In the genomic region with DNA sequence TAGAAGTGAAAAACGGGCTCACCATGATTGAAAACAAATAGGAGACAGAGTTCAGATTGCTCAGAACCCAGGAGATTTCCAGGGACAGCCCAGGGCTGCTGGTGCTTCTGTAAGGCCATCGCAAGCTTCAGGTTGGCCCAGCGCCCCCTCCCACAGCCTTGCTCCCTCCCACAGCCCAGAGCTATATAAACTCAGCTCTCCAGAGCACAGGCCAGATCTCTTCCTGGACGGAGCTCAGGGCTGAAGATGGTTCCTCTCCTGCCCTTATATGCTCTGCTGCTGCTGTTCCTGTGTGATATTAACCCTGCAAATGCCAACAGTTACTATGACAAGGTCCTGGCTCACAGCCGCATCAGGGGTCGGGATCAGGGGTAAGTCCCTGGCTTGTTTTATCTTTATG, we compare ENCODE assay signal across 8 mouse cellular contexts. TPM values are rescaled to one million over a fixed set of nuclear protein-coding genes. Genes with fewer than 3 reads are reported as not detected.
A peak's percentile ranks its signal among the peaks of the same experiment; 100 is the strongest.
DNase-seq lines count a peak whose midpoint lies in the region; ATAC-seq and TF ChIP-seq lines count a peak whose summit lies in the region.

A gene (plus strand): TSS at position 213 of the 400 bp plus-strand sequence.

- no peak within 1 kb of the TSS for H3K4me2 ChIP-seq in forebrain, embryonic 15.5 days (replicated peaks)
- no peak within 1 kb of the TSS for H3K4me2 ChIP-seq in forebrain, embryonic 11.5 days (ENCODE audit: low read depth, low read length, severe bottlenecking)
- peak within 1 kb of the TSS; percentile 54 for H3K4me2 ChIP-seq in heart, embryonic 12.5 days
- H3K4me2 ChIP-seq in limb, embryonic 15.5 days, result peak within 1 kb of the TSS; percentile 39

- H3K27me3 ChIP-seq in forebrain, embryonic 15.5 days, result no peaks in the 10 kb centered on the region
- no peaks in the 10 kb centered on the region for H3K27me3 ChIP-seq in forebrain, embryonic 11.5 days (ENCODE audit: control insufficient read depth, insufficient read depth, low read length)
- H3K27me3 ChIP-seq in heart, embryonic 12.5 days (replicated peaks), result no peaks in the 10 kb centered on the region
- H3K27me3 ChIP-seq in limb, embryonic 15.5 days, result no peaks in the 10 kb centered on the region
- no peaks in the 10 kb centered on the region for H3K27me3 ChIP-seq in small intestine, adult 2 months (ENCODE audit: control insufficient read depth, insufficient read depth, low read length)

- H3K36me3 ChIP-seq in forebrain, embryonic 15.5 days, result no peaks in the 10 kb centered on the region
- no peaks in the 10 kb centered on the region for H3K36me3 ChIP-seq in forebrain, embryonic 11.5 days (ENCODE audit: control insufficient read depth, insufficient read depth, low read length)
- H3K36me3 ChIP-seq in heart, embryonic 12.5 days, result peaks cover 2% of the 10 kb centered on the region; the same call in 1 of the 2 replicates
- H3K36me3 ChIP-seq in limb, embryonic 15.5 days, result peaks cover 2% of the 10 kb centered on the region; the same call in 1 of the 2 replicates
- no peaks in the 10 kb centered on the region for H3K36me3 ChIP-seq in small intestine, adult 2 months (ENCODE audit: control insufficient read depth, insufficient read depth, low read length)

- intact Hi-C loops in left cerebral cortex, postnatal 36 days (cut with DNase I), result no loop called here

- no peak for TF ChIP-seq POLR2A in small intestine, adult 2 months (IDR thresholded peaks at IDR 0.05; ENCODE audit: low read depth, low read length)

- H3K9me3 ChIP-seq in forebrain, embryonic 15.5 days, result no peaks in the 10 kb centered on the region
- H3K9me3 ChIP-seq in forebrain, embryonic 11.5 days (ENCODE audit: control insufficient read depth, low read length), result no peaks in the 10 kb centered on the region
- no peaks in the 10 kb centered on the region for H3K9me3 ChIP-seq in heart, embryonic 12.5 days (replicated peaks)
- H3K9me3 ChIP-seq in limb, embryonic 15.5 days, result no peaks in the 10 kb centered on the region

- no peak within 1 kb of the TSS for H3K9ac ChIP-seq in forebrain, embryonic 15.5 days (replicated peaks)
- H3K9ac ChIP-seq in forebrain, embryonic 11.5 days (ENCODE audit: low read length), result no peak within 1 kb of the TSS
- 0 out of 2 replicates have a peak within 1 kb of the TSS, but pooled peaks have one; percentile 56 for H3K9ac ChIP-seq in heart, embryonic 12.5 days
- H3K9ac ChIP-seq in limb, embryonic 15.5 days, result no peak within 1 kb of the TSS

- no peak within 1 kb of the TSS for H3K4me3 ChIP-seq in forebrain, embryonic 15.5 days
- H3K4me3 ChIP-seq in forebrain, embryonic 11.5 days (ENCODE audit: low read depth, low read length), result no peak within 1 kb of the TSS
- H3K4me3 ChIP-seq in heart, embryonic 12.5 days, result peak within 1 kb of the TSS; percentile 42
- peak within 1 kb of the TSS; percentile 41 for H3K4me3 ChIP-seq in limb, embryonic 15.5 days
- H3K4me3 ChIP-seq in small intestine, adult 2 months (ENCODE audit: low read depth, low read length), result 0 out of 2 replicates have a peak within 1 kb of the TSS, but pooled peaks have one; percentile 15

- ATAC-seq in forebrain, embryonic 15.5 days (replicated peaks), result no peak
- no peak for ATAC-seq in forebrain, embryonic 11.5 days (replicated peaks; ENCODE audit: low FRiP score)
- ATAC-seq in heart, embryonic 12.5 days (ENCODE audit: insufficient number of reproducible peaks, low FRiP score), result peak; percentile 73; the same call in 1 of the 2 replicates
- ATAC-seq in limb, embryonic 15.5 days (ENCODE audit: insufficient number of reproducible peaks, low FRiP score, low TSS enrichment, low read depth), result peak; percentile 78

- no peak for TF ChIP-seq CTCF in small intestine, adult 2 months (IDR thresholded peaks at IDR 0.05; ENCODE audit: extremely low read depth, insufficient read length, insufficient replicate concordance, low read depth, low read length)

- WGBS in forebrain, embryonic 15.5 days, result 67% methylated on average over 6 of the region's 6 CpGs
- WGBS in forebrain, embryonic 11.5 days, result 62% methylated on average over 6 of the region's 6 CpGs
- 35% methylated on average over 6 of the region's 6 CpGs for WGBS in heart, embryonic 12.5 days
- 17% methylated on average over 6 of the region's 6 CpGs for WGBS in limb, embryonic 15.5 days
- WGBS in small intestine, adult 2 months, result 49% methylated on average over 6 of the region's 6 CpGs

- H3K4me1 ChIP-seq in forebrain, embryonic 15.5 days, result peaks cover 8% of the 10 kb centered on the region; the same call in 1 of the 2 replicates
- no peaks in the 10 kb centered on the region for H3K4me1 ChIP-seq in forebrain, embryonic 11.5 days (replicated peaks; ENCODE audit: control insufficient read depth, insufficient read depth, low read length)
- peaks cover 7% of the 10 kb centered on the region; the same call in 1 of the 2 replicates for H3K4me1 ChIP-seq in heart, embryonic 12.5 days (replicated peaks)
- peaks cover 28% of the 10 kb centered on the region for H3K4me1 ChIP-seq in limb, embryonic 15.5 days
- no peaks in the 10 kb centered on the region for H3K4me1 ChIP-seq in small intestine, adult 2 months (ENCODE audit: control insufficient read depth, insufficient read depth, insufficient read length, low read length)

- no peak within 1 kb of the TSS for H3K27ac ChIP-seq in forebrain, embryonic 15.5 days (replicated peaks)
- H3K27ac ChIP-seq in forebrain, embryonic 11.5 days (ENCODE audit: low read depth, low read length), result no peak within 1 kb of the TSS
- peak within 1 kb of the TSS; percentile 54 for H3K27ac ChIP-seq in heart, embryonic 12.5 days (ENCODE audit: poor library complexity, severe bottlenecking)
- H3K27ac ChIP-seq in limb, embryonic 15.5 days, result peak within 1 kb of the TSS; percentile 67
- peak within 1 kb of the TSS; percentile 28; the same call in 1 of the 2 replicates for H3K27ac ChIP-seq in small intestine, adult 2 months (ENCODE audit: insufficient read depth, low read depth, low read length)

- DNase-seq in forebrain, embryonic 11.5 days (ENCODE audit: low spot score), result no peak
- no peak for DNase-seq in adrenal gland, adult 2 months
- DNase-seq in cerebellum, adult 9-10 months, result no peak
- DNase-seq in left cerebral cortex, postnatal 36 days (ENCODE audit: low spot score in 2 of 2), result no peak

RNA-seq across cellular contexts. Expression of the gene that starts here (rescaled TPM):
- 10.9 and 12.2 TPM in 2 replicates for polyA plus RNA-seq in forebrain, embryonic 15.5 days (2015; fragmentation: Nextera tagmentation; extraction: Ambion mirVana)
- polyA plus RNA-seq in forebrain, embryonic 11.5 days (2014; fragmentation: Nextera tagmentation; extraction: Ambion mirVana), result 6.9 and 7.4 TPM in 2 replicates
- 10 to 100 TPM; 43.2 to 56.7 TPM for total RNA-seq in adrenal gland, adult 2 months (2021)
- polyA plus RNA-seq in adrenal gland, adult 2 months (2012; rRNA removed), result 3.9 and 6.1 TPM in 2 replicates
- polyA plus RNA-seq in heart, embryonic 12.5 days (2016; fragmentation: Nextera tagmentation; extraction: Ambion mirVana), result 234 and 237 TPM in 2 replicates
- 726 and 840 TPM in 2 replicates for polyA plus RNA-seq in limb, embryonic 15.5 days (2015; fragmentation: Nextera tagmentation; extraction: Ambion mirVana)
- polyA plus RNA-seq in small intestine, adult 2 months (2012; rRNA removed), result 3.0 and 3.9 TPM in 2 replicates
- 1 to 10 TPM; 2.6 to 3.3 TPM for total RNA-seq in left cerebral cortex, postnatal 36 days (2021)

Comparison
In these comparisons a context has a peak if more than half of its experiments do, and no peak if none do; other contexts are left out.
1. RNA of the gene that starts here (total RNA-seq): 43.2 to 56.7 TPM in adrenal gland, adult 2 months; 2.6 to 3.3 TPM in left cerebral cortex, postnatal 36 days; every median in the first group is over 10 times any median in the second.
2. RNA of the gene that starts here (polyA plus RNA-seq): 726 to 840 TPM in limb, embryonic 15.5 days and 234 to 237 TPM in heart, embryonic 12.5 days; 10.9 to 12.2 TPM in forebrain, embryonic 15.5 days, 6.9 to 7.4 TPM in forebrain, embryonic 11.5 days, 3.9 to 6.1 TPM in adrenal gland, adult 2 months and 3.0 to 3.9 TPM in small intestine, adult 2 months; every median in the first group is over 10 times any median in the second.
3. ATAC-seq: peak in heart, embryonic 12.5 days (single experiment) and limb, embryonic 15.5 days (single experiment); none in forebrain, embryonic 15.5 days (single experiment) and forebrain, embryonic 11.5 days (single experiment).
4. H3K27ac ChIP-seq: peak in heart, embryonic 12.5 days (single experiment), limb, embryonic 15.5 days (single experiment) and small intestine, adult 2 months (single experiment); none in forebrain, embryonic 15.5 days (single experiment) and forebrain, embryonic 11.5 days (single experiment).
5. H3K4me2 ChIP-seq: peak in heart, embryonic 12.5 days (single experiment) and limb, embryonic 15.5 days (single experiment); none in forebrain, embryonic 15.5 days (single experiment) and forebrain, embryonic 11.5 days (single experiment).
6. H3K4me3 ChIP-seq: peak in heart, embryonic 12.5 days (single experiment), limb, embryonic 15.5 days (single experiment) and small intestine, adult 2 months (single experiment); none in forebrain, embryonic 15.5 days (single experiment) and forebrain, embryonic 11.5 days (single experiment).